In genomic region chr1:177447541-177448111, GRCm38 (mm10) we compare ENCODE assay signal across 12 mouse cellular contexts. TPM values are rescaled to one million over a fixed set of nuclear protein-coding genes. Genes with fewer than 3 reads are reported as not detected.
DNase-seq lines count a peak whose midpoint lies in the region; ATAC-seq and TF ChIP-seq lines count a peak whose summit lies in the region.
"Had no signal": no experiment of that assay in that cellular context is flagged by ENCODE, and none has a peak within 500 bp of the region (broad histone marks: within the 10 kb centered on the region; RNA-seq: fewer than 3 reads in every experiment).

No protein-coding gene starts in this region.

- H3K9ac ChIP-seq in embryonic facial prominence, embryonic 13.5 days: no peak overlapping the region
- peak overlapping the region; percentile 81 for H3K9ac ChIP-seq in hindbrain, postnatal 0 days (replicated peaks; ENCODE audit: low read length)
- peak overlapping the region; percentile 21; the same call in 1 of the 2 replicates for H3K9ac ChIP-seq in neural tube, embryonic 14.5 days (replicated peaks; ENCODE audit: low read depth, low read length)
- no peak overlapping the region for H3K9ac ChIP-seq in kidney, embryonic 16.5 days (replicated peaks; ENCODE audit: low read length)
- H3K9ac ChIP-seq: limb, embryonic 15.5 days; stomach, embryonic 15.5 days had no signal

- peaks cover 5% of the 10 kb centered on the region; the same call in 1 of the 2 replicates for H3K27me3 ChIP-seq in embryonic facial prominence, embryonic 13.5 days
- H3K27me3 ChIP-seq in hindbrain, postnatal 0 days (ENCODE audit: insufficient read depth, low read length): no peaks in the 10 kb centered on the region
- no peaks in the 10 kb centered on the region for H3K27me3 ChIP-seq in neural tube, embryonic 14.5 days (ENCODE audit: control insufficient read depth, insufficient read depth, low read length)
- no peaks in the 10 kb centered on the region for H3K27me3 ChIP-seq in kidney, embryonic 16.5 days (ENCODE audit: insufficient read depth, low read length)
- H3K27me3 ChIP-seq: limb, embryonic 15.5 days; stomach, embryonic 15.5 days had no signal

- peak overlapping the region; percentile 28 for H3K4me2 ChIP-seq in embryonic facial prominence, embryonic 13.5 days
- H3K4me2 ChIP-seq in hindbrain, postnatal 0 days (ENCODE audit: low read depth, low read length): peak overlapping the region; percentile 51
- H3K4me2 ChIP-seq in neural tube, embryonic 14.5 days (ENCODE audit: low read depth, low read length): peak overlapping the region; percentile 32
- no peak overlapping the region for H3K4me2 ChIP-seq in kidney, embryonic 16.5 days (replicated peaks; ENCODE audit: low read depth, low read length)
- H3K4me2 ChIP-seq: limb, embryonic 15.5 days; stomach, embryonic 15.5 days had no signal

- no peak for TF ChIP-seq CTCF in layer of hippocampus, adult 2 months (conservative IDR thresholded peaks at IDR 0.05)
- no peak for TF ChIP-seq CTCF in hindbrain, postnatal 0 days (IDR thresholded peaks at IDR 0.05; ENCODE audit: low read depth)

- peak overlapping the region; percentile 91 for H3K27ac ChIP-seq in layer of hippocampus, adult 2 months
- H3K27ac ChIP-seq in embryonic facial prominence, embryonic 13.5 days: no peak overlapping the region
- peak overlapping the region; percentile 81 for H3K27ac ChIP-seq in hindbrain, postnatal 0 days
- H3K27ac ChIP-seq in neural tube, embryonic 14.5 days (ENCODE audit: low read depth, low read length): no peak overlapping the region; the same call in 1 of the 2 replicates
- H3K27ac ChIP-seq in kidney, embryonic 16.5 days (ENCODE audit: low read length): no peak overlapping the region
- H3K27ac ChIP-seq: limb, embryonic 15.5 days; stomach, embryonic 15.5 days had no signal

- ATAC-seq in embryonic facial prominence, embryonic 13.5 days (ENCODE audit: insufficient number of reproducible peaks, insufficient read depth, low FRiP score, low TSS enrichment, low read depth): no peak
- peak; percentile 21 for ATAC-seq in hindbrain, postnatal 0 days
- ATAC-seq in neural tube, embryonic 14.5 days (ENCODE audit: low read depth): no peak
- no peak for ATAC-seq in kidney, embryonic 16.5 days (ENCODE audit: low FRiP score, low TSS enrichment)

- peaks cover 14% of the 10 kb centered on the region for H3K36me3 ChIP-seq in embryonic facial prominence, embryonic 13.5 days
- H3K36me3 ChIP-seq in hindbrain, postnatal 0 days (ENCODE audit: insufficient read depth, low read length): peaks cover 8% of the 10 kb centered on the region
- no peaks in the 10 kb centered on the region; the same call in 1 of the 2 replicates for H3K36me3 ChIP-seq in neural tube, embryonic 14.5 days (ENCODE audit: control insufficient read depth, insufficient read depth, low read length)
- peaks cover 13% of the 10 kb centered on the region for H3K36me3 ChIP-seq in kidney, embryonic 16.5 days (ENCODE audit: insufficient read depth, low read length)

- H3K4me1 ChIP-seq in embryonic facial prominence, embryonic 13.5 days: peaks cover 55% of the 10 kb centered on the region
- H3K4me1 ChIP-seq in hindbrain, postnatal 0 days (ENCODE audit: insufficient read depth, low read length): 0 out of 2 replicates have a peak, but pooled peaks cover 4% of the 10 kb centered on the region
- peaks cover 43% of the 10 kb centered on the region for H3K4me1 ChIP-seq in neural tube, embryonic 14.5 days (ENCODE audit: control insufficient read depth, insufficient read depth, low read length)
- H3K4me1 ChIP-seq in kidney, embryonic 16.5 days (ENCODE audit: insufficient read depth, low read length): peaks cover 30% of the 10 kb centered on the region

- peak overlapping the region; percentile 84 for H3K4me3 ChIP-seq in layer of hippocampus, adult 2 months
- H3K4me3 ChIP-seq in embryonic facial prominence, embryonic 13.5 days: 0 out of 2 replicates have a peak overlapping the region, but pooled peaks have one; percentile 13
- H3K4me3 ChIP-seq in hindbrain, postnatal 0 days (ENCODE audit: low read length): peak overlapping the region; percentile 85
- H3K4me3 ChIP-seq in neural tube, embryonic 14.5 days (ENCODE audit: low read depth, low read length): peak overlapping the region; percentile 4; the same call in 1 of the 2 replicates
- no peak overlapping the region for H3K4me3 ChIP-seq in kidney, embryonic 16.5 days (ENCODE audit: low read length)
- H3K4me3 ChIP-seq: limb, embryonic 15.5 days; stomach, embryonic 15.5 days had no signal

- no peak for DNase-seq in layer of hippocampus, adult 2 months (ENCODE audit: low spot score in 2 of 2)
- no peak for DNase-seq in layer of hippocampus, postnatal 14 days (ENCODE audit: low spot score in 2 of 2)
- peak; percentile 46 for DNase-seq in hindbrain, postnatal 0 days (ENCODE audit: low spot score)
- no peak for DNase-seq in adrenal gland, postnatal 25 days
- DNase-seq in spleen, postnatal 36 days (ENCODE audit: low spot score in 2 of 2): no peak
- DNase-seq: adrenal gland, adult 8-10 months; kidney, adult 11 months had no signal

- H3K9me3 ChIP-seq in embryonic facial prominence, embryonic 13.5 days: no peaks in the 10 kb centered on the region
- H3K9me3 ChIP-seq in hindbrain, postnatal 0 days (ENCODE audit: low read length): no peaks in the 10 kb centered on the region
- no peaks in the 10 kb centered on the region for H3K9me3 ChIP-seq in neural tube, embryonic 14.5 days (ENCODE audit: control insufficient read depth, low read length)
- H3K9me3 ChIP-seq in kidney, embryonic 16.5 days (ENCODE audit: low read length): no peaks in the 10 kb centered on the region
- H3K9me3 ChIP-seq: limb, embryonic 15.5 days; stomach, embryonic 15.5 days had no signal

- WGBS in embryonic facial prominence, embryonic 13.5 days: 42% methylated on average over 12 of the region's 12 CpGs
- WGBS in hindbrain, postnatal 0 days: 29% methylated on average over 12 of the region's 12 CpGs
- WGBS in neural tube, embryonic 14.5 days: 29% methylated on average over 12 of the region's 12 CpGs
- WGBS in kidney, embryonic 16.5 days: 76% methylated on average over 12 of the region's 12 CpGs

RNA-seq across cellular contexts. Expression of gene Zbtb18, which starts 5.5 kb away (rescaled TPM):
- 100 to 1,000 TPM; 585 to 647 TPM for total RNA-seq in layer of hippocampus, adult 2 months (2021)
- 100 to 1,000 TPM; 592 to 608 TPM for total RNA-seq in layer of hippocampus, postnatal 14 days (2021)
- 2.5 and 3.9 TPM in 2 replicates for polyA plus RNA-seq in embryonic facial prominence, embryonic 13.5 days (2015; fragmentation: Nextera tagmentation; extraction: Ambion mirVana)
- 112 and 114 TPM in 2 replicates for total RNA-seq in hindbrain, postnatal 0 days (2014; rRNA removed)
- polyA plus RNA-seq in hindbrain, postnatal 0 days (2015; fragmentation: Nextera tagmentation; extraction: Ambion mirVana): 45.6 and 47.3 TPM in 2 replicates
- 3.0 and 6.7 TPM in 2 replicates for polyA plus RNA-seq in neural tube, embryonic 14.5 days (2014; fragmentation: Nextera tagmentation; extraction: Ambion mirVana)
- 25.8 and 30.3 TPM in 2 replicates for total RNA-seq in adrenal gland, postnatal 25 days (2021)
- 1.4 and 1.6 TPM in 2 replicates for polyA plus RNA-seq in kidney, embryonic 16.5 days (2015; fragmentation: Nextera tagmentation; extraction: Ambion mirVana)

Comparison
In these comparisons a context has a peak if more than half of its experiments do, and no peak if none do; other contexts are left out.
1. H3K27ac ChIP-seq: peak in layer of hippocampus, adult 2 months (single experiment) and hindbrain, postnatal 0 days (single experiment); none in embryonic facial prominence, embryonic 13.5 days (single experiment), neural tube, embryonic 14.5 days (single experiment) and kidney, embryonic 16.5 days (single experiment).
2. H3K9ac ChIP-seq: peak in hindbrain, postnatal 0 days (single experiment) and neural tube, embryonic 14.5 days (single experiment); none in embryonic facial prominence, embryonic 13.5 days (single experiment) and kidney, embryonic 16.5 days (single experiment).